Mouse (Mus musculus) neural tube, embryonic 14.5 days (tissue): ENCODE results near the gene Hesx1. TPM values are rescaled to one million over a fixed set of nuclear protein-coding genes. Genes with fewer than 3 reads are reported as not detected.

Experiments used
- ATAC-seq: fragments of 200-750 bp; cut with Nextera tagmentation; 2 replicates; pipeline ENCODE4 v1.8.0; 2017; ENCODE audit warnings: low read depth, mild to moderate bottlenecking, moderate TSS enrichment, moderate library complexity
- H3K27ac ChIP-seq: fragments of 300-500 bp; sonication (generic); 2 replicates; pipeline ENCODE4 v1.5.1; 2014; ENCODE audit warnings: low read depth, mild to moderate bottlenecking, control low read depth, low read length, moderate library complexity, mixed read lengths
- H3K27me3 ChIP-seq: fragments of 300-500 bp; sonication (generic); 2 replicates; pipeline ENCODE4 v1.6.1; 2014; ENCODE audit warnings: low read length; ENCODE audit not compliant: control insufficient read depth, insufficient read depth
- H3K36me3 ChIP-seq: fragments of 300-500 bp; sonication (generic); 2 replicates; pipeline ENCODE4 v1.6.1; 2014; ENCODE audit warnings: low read length, mixed read lengths; ENCODE audit not compliant: control insufficient read depth, insufficient read depth
- H3K4me1 ChIP-seq: fragments of 300-500 bp; sonication (generic); 2 replicates; pipeline ENCODE4 v1.6.1; 2014; ENCODE audit warnings: low read length; ENCODE audit not compliant: control insufficient read depth, insufficient read depth
- H3K4me2 ChIP-seq: fragments of 300-500 bp; sonication (generic); 2 replicates; pipeline ENCODE4 v1.6.1; 2014; ENCODE audit warnings: mild to moderate bottlenecking, low read depth, low read length, control low read depth
- H3K4me3 ChIP-seq: fragments of 300-500 bp; sonication (generic); 2 replicates; pipeline ENCODE4 v1.5.1; 2014; ENCODE audit warnings: low read depth, low read length, control low read depth, mixed read lengths
- H3K9ac ChIP-seq: fragments of 300-500 bp; sonication (generic); replicated peaks from 2 replicates; pipeline ENCODE4 v1.6.1; 2014; ENCODE audit warnings: low read depth, mild to moderate bottlenecking, control low read depth, low read length, mixed read lengths
- H3K9me3 ChIP-seq: fragments of 300-500 bp; sonication (generic); 2 replicates; pipeline ENCODE4 v1.6.1; 2016; ENCODE audit warnings: low read length; ENCODE audit not compliant: control insufficient read depth
- WGBS: fragments of 180-500 bp; shearing (Covaris S2); extraction: QIAGEN DNeasy Blood & Tissue Kit; methylation state at CpG from one replicate; pipeline ENCODE4 v1.1.7; 2014; 5-methylcytosine and 5-hydroxymethylcytosine counted together
- polyA plus RNA-seq: library from polyadenylated mRNA; unstranded; fragments of >200 nt; fragmentation: Nextera tagmentation; extraction: Ambion mirVana; gene quantifications from 2 replicates; pipeline ENCODE4 v1.2.1, GENCODE M21; 2014

Gene Hesx1
- polyA plus RNA-seq, 1 experiment from 2014 or later = not detected

- no peak overlapping the region for H3K4me2 ChIP-seq
- H3K36me3 ChIP-seq = no peaks in the 10 kb centered on the region
- peaks cover 4% of the 10 kb centered on the region; the same call in 1 of the 2 replicates for H3K4me1 ChIP-seq
- WGBS = 24% methylated on average over 7 of the region's 7 CpGs
- no peak overlapping the region for H3K4me3 ChIP-seq
- ATAC-seq = no peak
- H3K27ac ChIP-seq = no peak overlapping the region
- H3K9me3 ChIP-seq = peaks cover 3% of the 10 kb centered on the region; the same call in 1 of the 2 replicates
- no peaks in the 10 kb centered on the region for H3K27me3 ChIP-seq
- H3K9ac ChIP-seq = no peak overlapping the region
Observed at GRCm38 (mm10) chr14:26976212-26976611, 18.0 kb upstream of the Hesx1 start.

- 28% methylated on average over 2 of the region's 2 CpGs for WGBS
- Histone ChIP-seq H3K4me2 (no peak overlapping the region), H3K4me1 (0 out of 2 replicates have a peak, but pooled peaks cover 4% of the 10 kb centered on the region), H3K27me3 (no peaks in the 10 kb centered on the region), H3K27ac (no peak overlapping the region), H3K9me3 (peaks cover 3% of the 10 kb centered on the region; the same call in 1 of the 2 replicates), H3K4me3 (no peak overlapping the region), H3K9ac (no peak overlapping the region), H3K36me3 (no peaks in the 10 kb centered on the region)
- ATAC-seq = no peak
Observed at GRCm38 (mm10) chr14:26977500-26977899, 16.7 kb upstream of the Hesx1 start.

GRCm38 (mm10) chr14:26979808-26980207, 14.4 kb upstream of the Hesx1 start:
- H3K9ac ChIP-seq = no peak overlapping the region
- no peaks in the 10 kb centered on the region for H3K27me3 ChIP-seq
- 0 out of 2 replicates have a peak, but pooled peaks cover 4% of the 10 kb centered on the region for H3K4me1 ChIP-seq
- H3K27ac ChIP-seq = no peak overlapping the region
- 88% methylated on average over 3 of the region's 3 CpGs for WGBS
- no peak overlapping the region for H3K4me3 ChIP-seq
- no peak for ATAC-seq
- H3K4me2 ChIP-seq = no peak overlapping the region
- peaks cover 3% of the 10 kb centered on the region; the same call in 1 of the 2 replicates for H3K9me3 ChIP-seq
- H3K36me3 ChIP-seq = no peaks in the 10 kb centered on the region

GRCm38 (mm10) chr14:26981021-26981420, 13.2 kb upstream of the Hesx1 start:
- peaks cover 3% of the 10 kb centered on the region; the same call in 1 of the 2 replicates for H3K9me3 ChIP-seq
- H3K27me3 ChIP-seq = no peaks in the 10 kb centered on the region
- 0 out of 2 replicates have a peak, but pooled peaks cover 4% of the 10 kb centered on the region for H3K4me1 ChIP-seq
- no peak for ATAC-seq
- 93% methylated on average over 8 of the region's 8 CpGs for WGBS
- no peak overlapping the region for H3K9ac ChIP-seq
- no peak overlapping the region for H3K27ac ChIP-seq
- H3K4me2 ChIP-seq = no peak overlapping the region
- H3K4me3 ChIP-seq = no peak overlapping the region
- H3K36me3 ChIP-seq = no peaks in the 10 kb centered on the region

GRCm38 (mm10) chr14:26981494-26982149, 12.6 kb upstream of the Hesx1 start:
- Histone ChIP-seq H3K4me2 (no peak overlapping the region), H3K27ac (no peak overlapping the region), H3K36me3 (no peaks in the 10 kb centered on the region), H3K4me3 (no peak overlapping the region), H3K9me3 (peaks cover 3% of the 10 kb centered on the region; the same call in 1 of the 2 replicates), H3K4me1 (0 out of 2 replicates have a peak, but pooled peaks cover 4% of the 10 kb centered on the region), H3K27me3 (no peaks in the 10 kb centered on the region), H3K9ac (no peak overlapping the region)
- WGBS = 74% methylated on average over 5 of the region's 5 CpGs
- ATAC-seq = no peak

GRCm38 (mm10) chr14:26982150-26982530, 12.1 kb upstream of the Hesx1 start:
- H3K4me3 ChIP-seq = no peak overlapping the region

GRCm38 (mm10) chr14:26988694-26989093, 5.5 kb upstream of the Hesx1 start:
- WGBS = 79% methylated on average over 2 of the region's 2 CpGs
- no peak for ATAC-seq
- H3K9me3 ChIP-seq = no peaks in the 10 kb centered on the region
- no peaks in the 10 kb centered on the region for H3K36me3 ChIP-seq
- H3K9ac ChIP-seq = no peak overlapping the region
- H3K27me3 ChIP-seq = no peaks in the 10 kb centered on the region
- H3K4me1 ChIP-seq = no peaks in the 10 kb centered on the region
- no peak overlapping the region for H3K4me2 ChIP-seq
- H3K4me3 ChIP-seq = no peak overlapping the region
- no peak overlapping the region for H3K27ac ChIP-seq

More at GRCm38 (mm10) chr14:26982150-26982530, 12.1 kb upstream of the Hesx1 start:
- no peaks in the 10 kb centered on the region for H3K36me3 ChIP-seq
- no peak overlapping the region for H3K9ac ChIP-seq
- H3K9me3 ChIP-seq = peaks cover 3% of the 10 kb centered on the region; the same call in 1 of the 2 replicates
- H3K27ac ChIP-seq = no peak overlapping the region
- no peaks in the 10 kb centered on the region for H3K27me3 ChIP-seq
- 84% methylated on average over 5 of the region's 5 CpGs for whole genome bisulfite sequencing
- H3K4me1 ChIP-seq = no peaks in the 10 kb centered on the region
- no peak for ATAC-seq
- H3K4me2 ChIP-seq = no peak overlapping the region

GRCm38 (mm10) chr14:26991622-26992021, 2.6 kb upstream of the Hesx1 start:
- no peaks in the 10 kb centered on the region for H3K4me1 ChIP-seq

GRCm38 (mm10) chr14:26993427-26993826, 789 bp upstream of the Hesx1 start:
- WGBS = 77% methylated on average over 3 of the region's 3 CpGs
- ATAC-seq = no peak

More at GRCm38 (mm10) chr14:26991622-26992021, 2.6 kb upstream of the Hesx1 start:
- no peak overlapping the region for H3K4me3 ChIP-seq
- no peaks in the 10 kb centered on the region for H3K36me3 ChIP-seq
- no peaks in the 10 kb centered on the region for H3K9me3 ChIP-seq
- no peaks in the 10 kb centered on the region for H3K27me3 ChIP-seq
- no peak overlapping the region for H3K27ac ChIP-seq
- no peak overlapping the region for H3K4me2 ChIP-seq
- H3K9ac ChIP-seq = no peak overlapping the region
- no peak for ATAC-seq
- 50% methylated on average over 18 of the region's 18 CpGs for WGBS

More at GRCm38 (mm10) chr14:26993427-26993826, 789 bp upstream of the Hesx1 start:
- Histone ChIP-seq H3K9me3 (no peaks in the 10 kb centered on the region), H3K4me1 (no peaks in the 10 kb centered on the region), H3K9ac (no peak overlapping the region), H3K27me3 (no peaks in the 10 kb centered on the region), H3K4me3 (no peak overlapping the region), H3K4me2 (no peak overlapping the region), H3K36me3 (no peaks in the 10 kb centered on the region), H3K27ac (no peak overlapping the region)
